Mouse (Mus musculus) adrenal gland, postnatal 36 days (tissue): ENCODE measurements at regions not wholly inside any gene's neighbourhood (a gene's known extent, or its start where the extent isn't known, plus 50 kb on each side); places are given as distances from the start of the nearest gene placed in this dataset.
A peak's percentile ranks its signal among the peaks of the same experiment; 100 is the strongest.

Experiments used
- DNase-seq, 2 experiments: peaks; one replicate each; pipeline ENCODE4 v3.0.0; 2021; ENCODE audit warnings: mixed read lengths in 1 of 2

DNA sequence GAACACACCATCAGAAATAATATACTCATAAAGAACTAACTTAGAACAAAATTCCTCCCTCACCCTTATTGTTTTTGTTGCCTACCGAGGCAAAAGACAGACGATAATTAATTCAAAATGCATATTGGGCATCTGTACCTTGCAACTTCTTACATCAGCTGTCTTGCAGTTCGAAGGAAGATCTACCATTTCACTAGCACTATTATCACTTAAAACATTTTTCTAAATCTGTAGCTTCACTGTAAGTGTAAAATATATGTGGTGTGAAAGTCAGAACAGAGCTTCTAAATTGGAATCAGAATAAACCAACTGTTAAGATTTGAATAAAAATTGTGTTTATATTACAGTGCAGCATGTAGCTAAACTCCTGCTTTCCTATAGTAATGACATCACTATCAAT lies 562.4 kb upstream of the Atp10a start:
- DNase-seq, result no peak

DNA sequence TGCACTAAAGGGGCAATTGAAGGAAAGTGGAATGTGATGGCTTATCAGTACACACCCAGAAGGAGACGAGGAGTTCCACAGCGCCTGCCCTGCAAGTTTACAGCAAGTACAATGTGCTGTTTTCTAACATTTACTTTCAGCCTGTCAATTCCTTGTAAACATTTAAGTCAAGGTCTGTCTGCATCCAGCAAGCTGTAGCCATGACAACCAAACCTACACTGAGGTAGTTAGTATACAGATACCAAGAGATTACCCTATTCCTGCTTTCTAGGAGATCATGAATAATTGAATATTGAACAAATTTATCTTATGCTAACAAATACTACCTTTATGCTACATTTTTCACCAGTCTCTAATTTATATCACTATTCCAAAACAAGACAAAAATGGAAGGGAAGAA lies 569.0 kb upstream of the Gabra5 start:
- no peak for DNase-seq

- DNase-seq, result peak in 1 of 2 experiments; percentile 3
Observed at GRCm38 (mm10) chr7:58032975-58033374, 523.1 kb upstream of the Gabra5 start.

DNA sequence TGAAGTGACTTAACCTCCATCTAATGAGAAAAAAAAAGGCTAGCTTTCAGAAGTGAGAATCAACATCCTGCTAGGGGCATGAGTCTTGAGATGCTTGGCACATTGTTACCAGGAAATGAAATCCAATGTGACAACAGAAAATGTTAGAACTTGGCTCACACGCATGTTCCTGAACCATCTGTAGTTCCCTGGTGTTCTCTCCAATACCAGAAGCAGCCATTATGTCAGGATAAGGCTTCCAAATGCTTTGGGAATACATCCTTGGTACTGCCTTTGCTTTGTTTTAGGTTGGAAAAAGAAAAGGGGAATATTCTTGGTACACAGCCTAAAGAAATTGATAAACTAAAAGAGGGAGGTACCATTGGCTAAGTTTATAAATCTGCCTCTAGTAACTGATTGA lies 522.3 kb upstream of the Gabra5 start:
- no peak for DNase-seq

GRCm38 (mm10) chr7:57992406-57993223 lies 482.8 kb upstream of the Gabra5 start:
- no peak for DNase-seq

- no peak for DNase-seq
Observed at GRCm38 (mm10) chr7:57983192-57983591, 473.3 kb upstream of the Gabra5 start.

- no peak for DNase-seq
Observed at GRCm38 (mm10) chr7:57966216-57966615, 456.4 kb upstream of the Gabra5 start.

DNA sequence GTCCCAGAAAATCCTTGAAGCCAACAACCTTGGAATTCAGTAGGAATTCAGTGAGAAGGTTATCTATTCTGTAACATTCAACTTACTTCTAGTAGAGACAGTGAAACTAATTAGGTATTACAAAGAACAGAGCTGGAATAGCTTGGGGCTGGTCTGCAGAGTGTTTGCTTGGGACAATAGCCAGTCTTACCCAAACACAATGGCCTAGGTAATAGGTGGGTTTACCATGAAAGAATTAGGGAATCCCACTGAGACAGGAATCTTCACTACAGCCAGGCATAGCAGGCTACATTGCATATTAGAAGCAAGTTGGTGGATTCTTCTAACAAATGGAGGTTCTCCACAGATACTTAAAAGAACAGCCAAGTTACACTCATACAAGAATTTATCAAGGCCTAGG lies 449.0 kb upstream of the Gabra5 start:
- DNase-seq, result no peak
